Mouse (Mus musculus) brain, embryonic 14.5 days (tissue): ENCODE measurements around the gene Kcne3.

Source experiments
- CTCF ChIP-seq: fragments of 200-500 bp; IDR thresholded peaks from 2 replicates; pipeline ENCODE4 v1.5.1; 2012; ENCODE audit warnings: inconsistent platforms, mild to moderate bottlenecking, moderate library complexity, borderline replicate concordance; ENCODE audit not compliant: insufficient read depth, insufficient read length; ENCODE audit errors: extremely low read depth
- POLR2A ChIP-seq: fragments of 200-500 bp; IDR thresholded peaks from 2 replicates; pipeline ENCODE4 v1.6.1; 2012; ENCODE audit warnings: mild to moderate bottlenecking, inconsistent platforms, borderline replicate concordance; ENCODE audit not compliant: poor library complexity, insufficient read depth, insufficient read length, severe bottlenecking; ENCODE audit errors: extremely low read depth

DNA sequence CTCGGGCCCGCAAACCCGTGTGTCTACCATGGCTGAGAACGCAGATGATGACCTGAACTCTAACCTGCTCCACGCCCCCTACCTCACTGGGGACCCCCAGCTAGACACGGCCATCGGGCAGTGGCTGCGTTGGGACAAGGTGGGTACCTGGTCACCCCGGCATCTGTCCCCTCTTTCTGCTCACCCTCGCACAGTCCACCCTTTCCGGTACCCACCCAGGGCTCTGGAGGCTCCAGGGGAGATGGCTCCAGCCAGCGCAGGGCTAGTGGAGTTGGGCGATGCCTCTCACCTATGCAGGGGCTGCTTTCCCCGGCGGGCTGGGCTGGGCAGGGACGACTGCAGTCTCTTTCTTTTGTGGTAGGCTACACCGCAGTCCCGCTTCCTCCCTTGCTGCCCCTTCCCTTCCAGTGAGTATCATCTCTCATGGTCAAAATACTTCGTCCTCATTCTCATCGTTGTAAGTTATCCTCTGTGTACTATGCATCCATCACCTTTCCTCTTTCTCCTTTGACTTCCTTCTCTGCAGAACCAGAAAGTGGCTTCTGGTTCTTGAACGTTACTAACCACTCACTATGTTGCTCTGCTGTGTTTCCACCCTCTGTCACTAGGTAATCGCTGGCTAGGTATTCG is 51.7 kb downstream of the Kcne3 start:
- TF ChIP-seq CTCF (no peak), POLR2A (no peak)
